Mouse (Mus musculus): ENCODE data around the gene Tmem19. TPM values are rescaled to one million over a fixed set of nuclear protein-coding genes. Genes with fewer than 3 reads are reported as not detected.
A peak's percentile ranks its signal among the peaks of the same experiment; 100 is the strongest.

The Tmem19 gene
- polyA plus RNA-seq, 1 experiment from 2014 or later, result 34.2 TPM

- no peaks in the 10 kb centered on the region for H3K9me3 ChIP-seq (replicated peaks)
- no peak overlapping the region for H3K27ac ChIP-seq
- WGBS, result 78% methylated on average over 9 of the region's 9 CpGs
Measured at GRCm38 (mm10) chr10:115296401-115296935, 65.8 kb downstream of the Tmem19 start.

GRCm38 (mm10) chr10:115295162-115295561, 67.1 kb downstream of the Tmem19 start:
- Histone ChIP-seq H3K27ac (no peak overlapping the region), H3K9ac (no peak overlapping the region), H3K4me3 (replicated peaks) (no peak overlapping the region), H3K27me3 (no peaks in the 10 kb centered on the region), H3K9me3 (replicated peaks) (no peaks in the 10 kb centered on the region), H3K4me2 (no peak overlapping the region), H3K36me3 (peaks cover 81% of the 10 kb centered on the region), H3K4me1 (no peaks in the 10 kb centered on the region)
- WGBS, result 96% methylated on average over 3 of the region's 3 CpGs
- ATAC-seq (replicated peaks; ENCODE audit: low FRiP score), result no peak

More at GRCm38 (mm10) chr10:115296401-115296935, 65.8 kb downstream of the Tmem19 start:
- Histone ChIP-seq H3K4me3 (replicated peaks) (no peak overlapping the region), H3K27me3 (no peaks in the 10 kb centered on the region), H3K4me2 (no peak overlapping the region), H3K36me3 (peaks cover 82% of the 10 kb centered on the region), H3K9ac (no peak overlapping the region), H3K4me1 (no peaks in the 10 kb centered on the region)
- 0 out of 2 replicates have a peak, but pooled peaks have one; percentile 40 for ATAC-seq (replicated peaks; ENCODE audit: low FRiP score)

- Histone ChIP-seq H3K4me2 (no peak overlapping the region), H3K27me3 (no peaks in the 10 kb centered on the region), H3K36me3 (peaks cover 81% of the 10 kb centered on the region), H3K4me1 (no peaks in the 10 kb centered on the region), H3K9me3 (replicated peaks) (no peaks in the 10 kb centered on the region), H3K9ac (no peak overlapping the region), H3K4me3 (replicated peaks) (no peak overlapping the region), H3K27ac (no peak overlapping the region)
- ATAC-seq (replicated peaks; ENCODE audit: low FRiP score), result no peak
- WGBS, result 93% methylated on average over 7 of the region's 7 CpGs
Measured at GRCm38 (mm10) chr10:115294715-115295114, 67.6 kb downstream of the Tmem19 start.

- Histone ChIP-seq H3K27ac (no peak overlapping the region), H3K27me3 (no peaks in the 10 kb centered on the region), H3K36me3 (peaks cover 78% of the 10 kb centered on the region), H3K9ac (no peak overlapping the region), H3K9me3 (replicated peaks) (no peaks in the 10 kb centered on the region), H3K4me1 (no peaks in the 10 kb centered on the region), H3K4me2 (no peak overlapping the region), H3K4me3 (replicated peaks) (no peak overlapping the region)
- ATAC-seq (replicated peaks; ENCODE audit: low FRiP score), result no peak
- 89% methylated on average over 7 of the region's 7 CpGs for WGBS
Measured at GRCm38 (mm10) chr10:115293946-115294345, 68.4 kb downstream of the Tmem19 start.

- H3K9ac ChIP-seq, result no peak overlapping the region
- WGBS, result 97% methylated on average over 9 of the region's 9 CpGs
- H3K4me2 ChIP-seq, result no peak overlapping the region
- no peak for ATAC-seq (replicated peaks; ENCODE audit: low FRiP score)
- H3K4me3 ChIP-seq (replicated peaks), result no peak overlapping the region
- H3K36me3 ChIP-seq, result peaks cover 83% of the 10 kb centered on the region
- no peaks in the 10 kb centered on the region for H3K4me1 ChIP-seq
- no peaks in the 10 kb centered on the region for H3K9me3 ChIP-seq (replicated peaks)
- H3K27ac ChIP-seq, result no peak overlapping the region
- H3K27me3 ChIP-seq, result no peaks in the 10 kb centered on the region
Measured at GRCm38 (mm10) chr10:115290671-115291070, 71.6 kb downstream of the Tmem19 start.

Other genes starting within 250 kb of the Tmem19 start
- gene Tph2, start 177.5 kb downstream of the Tmem19 start, polyA plus RNA-seq (2015; fragmentation: Nextera tagmentation; extraction: Ambion mirVana), result not detected in 2 replicates
- 52.3 and 57.0 TPM in 2 replicates for gene Tbc1d15, start 111.0 kb downstream of the Tmem19 start, polyA plus RNA-seq (2015; fragmentation: Nextera tagmentation; extraction: Ambion mirVana)
- gene Rab21, start 46.9 kb downstream of the Tmem19 start, polyA plus RNA-seq (2015; fragmentation: Nextera tagmentation; extraction: Ambion mirVana), result 5.3 and 5.4 TPM in 2 replicates
- 19.8 and 24.0 TPM in 2 replicates for gene Thap2, start 21.9 kb upstream of the Tmem19 start, polyA plus RNA-seq (2015; fragmentation: Nextera tagmentation; extraction: Ambion mirVana)
- gene Zfc3h1, start 22.5 kb upstream of the Tmem19 start, polyA plus RNA-seq (2015; fragmentation: Nextera tagmentation; extraction: Ambion mirVana), result 19.9 and 21.5 TPM in 2 replicates
- 0.21 and 0.22 TPM in 2 replicates for gene A930009A15Rik, start 207.5 kb upstream of the Tmem19 start, polyA plus RNA-seq (2015; fragmentation: Nextera tagmentation; extraction: Ambion mirVana)
- gene Lgr5, start 225.3 kb upstream of the Tmem19 start, polyA plus RNA-seq (2015; fragmentation: Nextera tagmentation; extraction: Ambion mirVana), result 6.9 and 7.8 TPM in 2 replicates

All from kidney, embryonic 15.5 days (tissue).